Mouse (Mus musculus): Measurements from ENCODE around the gene Ess2.

Gene Ess2

GRCm38 (mm10) chr16:17921325-17922162 is 10.4 kb upstream of the Ess2 start:
- DNase-seq (ENCODE audit: low spot score in 2 of 2) = peak; percentile 89 to 97

GRCm38 (mm10) chr16:17920586-17920985 is 9.4 kb upstream of the Ess2 start:
- DNase-seq (ENCODE audit: low spot score in 2 of 2) = no peak

GRCm38 (mm10) chr16:17914307-17915249 is 3.4 kb upstream of the Ess2 start, which contains the start of gene Gsc2:
Gsc2 (minus strand) TSS chr16:17915059.
- no peak for DNase-seq (ENCODE audit: low spot score in 2 of 2)

- no peak for DNase-seq (ENCODE audit: low spot score in 2 of 2)
These were observed 12.7 kb downstream of the Ess2 start, which contains the start of the genes Dgcr2 and Tssk2 for GRCm38 (mm10) chr16:17898462-17898861. Dgcr2 (minus strand) TSS chr16:17898562. Tssk2 (plus strand) TSS chr16:17898637.

- no peak for DNase-seq (ENCODE audit: low spot score in 2 of 2)
These were observed 15.1 kb downstream of the Ess2 start for GRCm38 (mm10) chr16:17896091-17896490.

- no peak for DNase-seq (ENCODE audit: low spot score in 2 of 2)
These were observed 17.2 kb downstream of the Ess2 start, which contains the start of gene Tssk1 for GRCm38 (mm10) chr16:17893923-17894322. Tssk1 (plus strand) TSS chr16:17894223.

- DNase-seq (ENCODE audit: low spot score in 2 of 2) = no peak
These were observed 18.5 kb downstream of the Ess2 start for GRCm38 (mm10) chr16:17892606-17893005.

GRCm38 (mm10) chr16:17891567-17891959 is 19.6 kb downstream of the Ess2 start, which contains the start of gene Gm20518:
Gm20518 (minus strand) TSS chr16:17891671.
- DNase-seq (ENCODE audit: low spot score in 2 of 2) = peak; percentile 96 to 98

- DNase-seq (ENCODE audit: low spot score in 2 of 2) = peak in 1 of 2 experiments; percentile 48
These were observed 20.1 kb downstream of the Ess2 start for GRCm38 (mm10) chr16:17890917-17891566.

GRCm38 (mm10) chr16:17890342-17890727 is 20.8 kb downstream of the Ess2 start:
- DNase-seq (ENCODE audit: low spot score in 2 of 2) = no peak

GRCm38 (mm10) chr16:17889689-17890341 is 21.3 kb downstream of the Ess2 start:
- no peak for DNase-seq (ENCODE audit: low spot score in 2 of 2)

- DNase-seq (ENCODE audit: low spot score in 2 of 2) = no peak
These were observed 27.0 kb downstream of the Ess2 start for GRCm38 (mm10) chr16:17884116-17884515.

GRCm38 (mm10) chr16:17882196-17882595 is 29.0 kb downstream of the Ess2 start:
- DNase-seq (ENCODE audit: low spot score in 2 of 2) = no peak

- peak in 1 of 2 experiments; percentile 39 for DNase-seq (ENCODE audit: low spot score in 2 of 2)
These were observed 31.6 kb downstream of the Ess2 start for GRCm38 (mm10) chr16:17879571-17879970.

- no peak for DNase-seq (ENCODE audit: low spot score in 2 of 2)
These were observed 35.1 kb downstream of the Ess2 start for GRCm38 (mm10) chr16:17876096-17876495.

- DNase-seq (ENCODE audit: low spot score in 2 of 2) = no peak
These were observed 36.0 kb downstream of the Ess2 start for GRCm38 (mm10) chr16:17875174-17875573.

GRCm38 (mm10) chr16:17872995-17873394 is 38.2 kb downstream of the Ess2 start:
- DNase-seq (ENCODE audit: low spot score in 2 of 2) = no peak

GRCm38 (mm10) chr16:17871248-17871647 is 39.9 kb downstream of the Ess2 start:
- DNase-seq (ENCODE audit: low spot score in 2 of 2) = no peak

GRCm38 (mm10) chr16:17865770-17866169 is 45.4 kb downstream of the Ess2 start:
- no peak for DNase-seq (ENCODE audit: low spot score in 2 of 2)

GRCm38 (mm10) chr16:17865293-17865692 is 45.9 kb downstream of the Ess2 start:
- no peak for DNase-seq (ENCODE audit: low spot score in 2 of 2)

- no peak for DNase-seq (ENCODE audit: low spot score in 2 of 2)
These were observed 52.6 kb downstream of the Ess2 start for GRCm38 (mm10) chr16:17858592-17858991.

Measured in left cerebral cortex, adult 9 months (tissue).